ENCODE assay signal across 36 mouse cellular contexts in the genomic region with DNA sequence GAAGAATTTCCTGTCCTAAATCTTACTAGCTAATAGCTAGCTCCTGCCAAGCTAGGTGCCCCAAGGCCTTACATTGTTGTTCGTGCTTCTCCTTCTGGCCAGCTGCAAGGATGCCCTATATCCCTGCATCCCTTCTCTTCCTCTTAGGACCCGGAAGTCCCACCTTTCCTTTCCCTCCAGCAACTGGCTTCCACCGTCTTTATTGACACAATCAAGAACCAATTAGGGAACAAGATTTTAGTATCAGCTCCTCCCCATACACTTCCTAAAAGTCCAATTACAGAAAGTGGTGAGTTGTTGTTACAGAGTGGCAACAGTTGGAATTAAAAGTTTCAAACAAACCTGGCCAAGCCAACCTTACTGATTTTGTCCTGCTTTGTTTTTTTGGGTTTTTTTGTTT.
DNase-seq lines count a peak whose midpoint lies in the region; ATAC-seq and TF ChIP-seq lines count a peak whose summit lies in the region.
"Had no signal": no experiment of that assay in that cellular context is flagged by ENCODE, and none has a peak within 500 bp of the region (broad histone marks: within the 10 kb centered on the region; RNA-seq: fewer than 3 reads in every experiment).

No protein-coding gene starts in this region.

- H3K4me3 ChIP-seq in testis, adult 2 months (ENCODE audit: control insufficient read depth, low read depth, low read length): peak overlapping the region; percentile 66
- H3K4me3 ChIP-seq in MEL (ENCODE audit: control insufficient read depth in 1 of 2, insufficient read depth in 1 of 2, low read depth in 2 of 2, low read length in 2 of 2): no peak overlapping the region
- no peak overlapping the region for H3K4me3 ChIP-seq in stomach, postnatal 0 days (ENCODE audit: low read depth, low read length)
- H3K4me3 ChIP-seq: embryonic facial prominence, embryonic 10.5 days; embryonic facial prominence, embryonic 15.5 days; forebrain, embryonic 12.5 days; heart, embryonic 10.5 days; heart, embryonic 15.5 days; hindbrain, embryonic 12.5 days; liver, embryonic 12.5 days; megakaryocyte, embryonic 14.5 days; midbrain, embryonic 12.5 days; myocyte; neural tube, embryonic 13.5 days; stomach, embryonic 15.5 days had no signal

- H3K27me3 ChIP-seq in testis, adult 2 months (ENCODE audit: control insufficient read depth, insufficient read depth, low read length): no peaks in the 10 kb centered on the region
- H3K27me3 ChIP-seq in MEL (ENCODE audit: control insufficient read depth in 1 of 2, insufficient read depth in 2 of 2, low read length in 2 of 2): no peaks in the 10 kb centered on the region
- H3K27me3 ChIP-seq in stomach, postnatal 0 days (ENCODE audit: control insufficient read depth, insufficient read depth, low read length): no peaks in the 10 kb centered on the region
- H3K27me3 ChIP-seq: embryonic facial prominence, embryonic 15.5 days; forebrain, embryonic 12.5 days; heart, embryonic 15.5 days; hindbrain, embryonic 12.5 days; liver, embryonic 12.5 days; megakaryocyte, embryonic 14.5 days; midbrain, embryonic 12.5 days; neural tube, embryonic 13.5 days; stomach, embryonic 15.5 days had no signal

- WGBS in stomach, postnatal 0 days: 88% methylated on average over 3 of the region's 3 CpGs

- H3K27ac ChIP-seq in testis, adult 2 months (ENCODE audit: control insufficient read depth, insufficient read depth, low read depth, low read length): no peak overlapping the region
- H3K27ac ChIP-seq in MEL (ENCODE audit: control insufficient read depth, low read depth, low read length): no peak overlapping the region
- H3K27ac ChIP-seq in stomach, postnatal 0 days (replicated peaks): no peak overlapping the region
- H3K27ac ChIP-seq: embryonic facial prominence, embryonic 10.5 days; embryonic facial prominence, embryonic 15.5 days; forebrain, embryonic 12.5 days; heart, embryonic 10.5 days; heart, embryonic 15.5 days; hindbrain, embryonic 12.5 days; hindbrain, postnatal 0 days; kidney, postnatal 0 days; liver, embryonic 12.5 days; midbrain, embryonic 12.5 days; neural tube, embryonic 13.5 days; stomach, embryonic 15.5 days had no signal

- no peaks in the 10 kb centered on the region for H3K36me3 ChIP-seq in testis, adult 2 months (ENCODE audit: control insufficient read depth, insufficient read depth, low read length)
- H3K36me3 ChIP-seq in MEL (ENCODE audit: control insufficient read depth in 1 of 2, insufficient read depth in 2 of 2, low read length in 2 of 2): no peaks in the 10 kb centered on the region
- no peaks in the 10 kb centered on the region for H3K36me3 ChIP-seq in stomach, postnatal 0 days (ENCODE audit: control insufficient read depth, insufficient read depth, low read length)
- H3K36me3 ChIP-seq: embryonic facial prominence, embryonic 10.5 days; embryonic facial prominence, embryonic 15.5 days; forebrain, embryonic 12.5 days; heart, embryonic 10.5 days; heart, embryonic 15.5 days; hindbrain, embryonic 12.5 days; liver, embryonic 12.5 days; midbrain, embryonic 12.5 days; neural tube, embryonic 13.5 days; stomach, embryonic 15.5 days had no signal

- no peak for TF ChIP-seq POLR2A in testis, adult 2 months (IDR thresholded peaks at IDR 0.05; ENCODE audit: control insufficient read depth, low read depth, low read length)
- TF ChIP-seq POLR2A in MEL (IDR thresholded peaks at IDR 0.05; ENCODE audit: control insufficient read depth in 1 of 2, insufficient read depth in 1 of 2, low read depth in 1 of 2, low read length in 2 of 2, poor library complexity in 1 of 2): no peak

- no peak overlapping the region for H3K9ac ChIP-seq in MEL (ENCODE audit: control insufficient read depth, low read depth, low read length, poor library complexity, severe bottlenecking)
- no peak overlapping the region for H3K9ac ChIP-seq in stomach, postnatal 0 days (ENCODE audit: low read length)
- H3K9ac ChIP-seq: embryonic facial prominence, embryonic 15.5 days; forebrain, embryonic 12.5 days; forebrain, postnatal 0 days; heart, embryonic 15.5 days; hindbrain, embryonic 12.5 days; liver, embryonic 12.5 days; liver, postnatal 0 days; midbrain, embryonic 12.5 days; neural tube, embryonic 13.5 days; stomach, embryonic 15.5 days had no signal

- no peak for TF ChIP-seq CTCF in testis, adult 2 months (IDR thresholded peaks at IDR 0.05; ENCODE audit: control insufficient read depth, insufficient read depth, insufficient replicate concordance, low read depth, low read length)
- TF ChIP-seq CTCF in MEL (IDR thresholded peaks at IDR 0.05 in 2 of 3, conservative IDR thresholded peaks at IDR 0.05 in 1 of 3; ENCODE audit: control insufficient read depth in 1 of 3, insufficient read depth in 1 of 3, low read depth in 2 of 3, low read length in 3 of 3, poor library complexity in 1 of 3, severe bottlenecking in 1 of 3): no peak
- TF ChIP-seq CTCF in stomach, postnatal 0 days (IDR thresholded peaks at IDR 0.05; ENCODE audit: low read depth): no peak

- H3K4me2 ChIP-seq in stomach, postnatal 0 days (replicated peaks; ENCODE audit: low read depth): no peak overlapping the region
- H3K4me2 ChIP-seq: embryonic facial prominence, embryonic 15.5 days; forebrain, embryonic 12.5 days; heart, embryonic 15.5 days; hindbrain, embryonic 12.5 days; liver, embryonic 12.5 days; midbrain, embryonic 12.5 days; neural tube, embryonic 13.5 days; stomach, embryonic 15.5 days had no signal

- no peaks in the 10 kb centered on the region for H3K9me3 ChIP-seq in MEL (replicated peaks; ENCODE audit: insufficient read depth, low read length)
- H3K9me3 ChIP-seq in stomach, postnatal 0 days (ENCODE audit: control insufficient read depth, low read length): no peaks in the 10 kb centered on the region
- H3K9me3 ChIP-seq: embryonic facial prominence, embryonic 10.5 days; embryonic facial prominence, embryonic 15.5 days; forebrain, embryonic 12.5 days; heart, embryonic 10.5 days; heart, embryonic 15.5 days; hindbrain, embryonic 12.5 days; liver, embryonic 12.5 days; megakaryocyte, embryonic 14.5 days; midbrain, embryonic 12.5 days; neural tube, embryonic 13.5 days; stomach, embryonic 15.5 days had no signal

- no peak for TF ChIP-seq RAD21 in MEL (IDR thresholded peaks at IDR 0.05; ENCODE audit: low read depth, low read length)

- no peak for ATAC-seq in inflammation-experienced regulatory T-cells, adult 6 months
- ATAC-seq in stomach, postnatal 0 days (ENCODE audit: low FRiP score, low TSS enrichment): no peak
- ATAC-seq: CD4-positive, CD25-positive, alpha-beta regulatory T cell, adult 4 months; forebrain, postnatal 0 days; hindbrain, postnatal 0 days; intestine, embryonic 16.5 days; liver, embryonic 12.5 days; liver, postnatal 0 days had no signal

- H3K4me1 ChIP-seq in testis, adult 2 months (ENCODE audit: control insufficient read depth, insufficient read depth, low read length): no peaks in the 10 kb centered on the region
- H3K4me1 ChIP-seq in MEL (ENCODE audit: control insufficient read depth in 1 of 2, insufficient read depth in 2 of 2, low read length in 2 of 2): no peaks in the 10 kb centered on the region
- no peaks in the 10 kb centered on the region for H3K4me1 ChIP-seq in stomach, postnatal 0 days (replicated peaks; ENCODE audit: control insufficient read depth, insufficient read depth)
- H3K4me1 ChIP-seq: embryonic facial prominence, embryonic 10.5 days; embryonic facial prominence, embryonic 15.5 days; forebrain, embryonic 12.5 days; heart, embryonic 10.5 days; heart, embryonic 15.5 days; hindbrain, embryonic 12.5 days; liver, embryonic 12.5 days; megakaryocyte, embryonic 14.5 days; midbrain, embryonic 12.5 days; neural tube, embryonic 13.5 days; stomach, embryonic 15.5 days had no signal

- DNase-seq in testis, postnatal 10 days (ENCODE audit: low spot score): no peak
- DNase-seq in MEL (ENCODE audit: low read depth, low spot score) (peak; percentile 25), ZHBTc4 (ENCODE audit: low read depth, low spot score) (peak; percentile 82)
- no peak for DNase-seq in stomach, postnatal 0 days (ENCODE audit: low spot score)
- DNase-seq in frontal cortex, postnatal 14 days (ENCODE audit: low spot score in 2 of 2): no peak
- DNase-seq: adrenal gland, adult 2 months; adrenal gland, postnatal 36 days; cerebellum, adult 18-20 months; cerebellum, postnatal 10 days; forebrain, postnatal 0 days; gastrocnemius, postnatal 10 days; kidney, adult 8-10 months; kidney, postnatal 4 days; layer of hippocampus, postnatal 36 days; left cerebral cortex, postnatal 4 days; liver, postnatal 0 days; lung, postnatal 4 days; right cerebral cortex, postnatal 25 days had no signal

- H3K79me2 ChIP-seq in MEL (ENCODE audit: control insufficient read depth, insufficient read depth, low read length, poor library complexity): no peaks in the 10 kb centered on the region

- TF ChIP-seq EP300 in MEL (IDR thresholded peaks at IDR 0.05; ENCODE audit: low read depth in 1 of 2, low read length in 2 of 2): no peak
- no peak for TF ChIP-seq EP300 in stomach, postnatal 0 days (optimal IDR thresholded peaks at IDR 0.05)

TF ChIP-seq in MEL, 35 proteins besides CTCF, POLR2A, EP300 and RAD21:
- TF ChIP-seq ZMIZ1 (IDR thresholded peaks at IDR 0.05; ENCODE audit: low read depth, low read length) (no peak), USF2 (IDR thresholded peaks at IDR 0.05; ENCODE audit: borderline replicate concordance in 1 of 2, insufficient read depth in 1 of 2, low read depth in 1 of 2, low read length in 2 of 2) (no peak), MAX (IDR thresholded peaks at IDR 0.05; ENCODE audit: low read length) (no peak), GATA1 (IDR thresholded peaks at IDR 0.05; ENCODE audit: low read depth, low read length) (no peak), ETS1 (IDR thresholded peaks at IDR 0.05; ENCODE audit: low read depth, low read length) (no peak), ZNF384 (IDR thresholded peaks at IDR 0.05; ENCODE audit: low read depth, low read length) (no peak), TCF12 (IDR thresholded peaks at IDR 0.05; ENCODE audit: low read depth, low read length) (no peak), POLR2AphosphoS5 (IDR thresholded peaks at IDR 0.05; ENCODE audit: borderline replicate concordance, low read depth, low read length) (no peak), ELF1 (IDR thresholded peaks at IDR 0.05; ENCODE audit: low read depth, low read length) (no peak), POLR2AphosphoS2 (IDR thresholded peaks at IDR 0.05; ENCODE audit: low read length) (no peak), ZKSCAN1 (IDR thresholded peaks at IDR 0.05; ENCODE audit: low read depth, low read length) (no peak), NELFE (IDR thresholded peaks at IDR 0.05; ENCODE audit: low read depth, low read length) (no peak), MYB (IDR thresholded peaks at IDR 0.05; ENCODE audit: low read depth, low read length) (no peak), CHD1 (IDR thresholded peaks at IDR 0.05; ENCODE audit: low read depth, low read length) (no peak), TAL1 (IDR thresholded peaks at IDR 0.05; ENCODE audit: low read length) (no peak), KAT2A (conservative IDR thresholded peaks at IDR 0.05; ENCODE audit: low read depth, low read length) (no peak)

Comparison
In these comparisons a context has a peak if more than half of its experiments do, and no peak if none do; other contexts are left out.
1. DNase-seq: peak in MEL (single experiment) and ZHBTc4 (single experiment); none in testis, postnatal 10 days (single experiment), stomach, postnatal 0 days (single experiment) and frontal cortex, postnatal 14 days (0 of 2).